Mouse (Mus musculus) neural tube, embryonic 12.5 days (tissue): ENCODE data around the gene Hsf5. TPM values are rescaled to one million over a fixed set of nuclear protein-coding genes. Genes with fewer than 3 reads are reported as not detected.

Experiments
- ATAC-seq: fragments of 200-750 bp; cut with Nextera tagmentation; 2 replicates; pipeline ENCODE4 v1.8.0; 2017; ENCODE audit warnings: low read depth, mild to moderate bottlenecking, moderate TSS enrichment, moderate library complexity; ENCODE audit not compliant: low FRiP score
- H3K27ac ChIP-seq: fragments of 300-500 bp; sonication (generic); 2 replicates; pipeline ENCODE4 v1.5.1; 2016
- H3K27me3 ChIP-seq: fragments of 300-500 bp; sonication (generic); replicated peaks from 2 replicates; pipeline ENCODE4 v1.6.1; 2016; ENCODE audit warnings: mild to moderate bottlenecking
- H3K36me3 ChIP-seq: fragments of 300-500 bp; sonication (generic); 2 replicates; pipeline ENCODE4 v1.6.1; 2016; ENCODE audit warnings: mild to moderate bottlenecking
- H3K4me1 ChIP-seq: fragments of 300-500 bp; sonication (generic); 2 replicates; pipeline ENCODE4 v1.6.1; 2016
- H3K4me2 ChIP-seq: fragments of 300-500 bp; sonication (generic); replicated peaks from 2 replicates; pipeline ENCODE4 v1.6.1; 2016; ENCODE audit warnings: mild to moderate bottlenecking
- H3K4me3 ChIP-seq: fragments of 300-500 bp; sonication (generic); 2 replicates; pipeline ENCODE4 v1.5.1; 2016
- H3K9ac ChIP-seq: fragments of 300-500 bp; sonication (generic); 2 replicates; pipeline ENCODE4 v1.6.1; 2016; ENCODE audit warnings: mild to moderate bottlenecking
- H3K9me3 ChIP-seq: fragments of 300-500 bp; sonication (generic); 2 replicates; pipeline ENCODE4 v1.6.1; 2016; ENCODE audit warnings: mild to moderate bottlenecking
- WGBS: fragments of 180-500 bp; shearing (Covaris S2); methylation state at CpG from one replicate; pipeline ENCODE4 v1.1.7; 2016; 5-methylcytosine and 5-hydroxymethylcytosine counted together
- polyA plus RNA-seq: library from polyadenylated mRNA; unstranded; fragments of >200 nt; fragmentation: Nextera tagmentation; extraction: Ambion mirVana; gene quantifications from 2 replicates; pipeline ENCODE4 v1.2.1, GENCODE M21; 2016

Gene Hsf5
- polyA plus RNA-seq, 1 experiment from 2014 or later, result 0.49 TPM

DNA sequence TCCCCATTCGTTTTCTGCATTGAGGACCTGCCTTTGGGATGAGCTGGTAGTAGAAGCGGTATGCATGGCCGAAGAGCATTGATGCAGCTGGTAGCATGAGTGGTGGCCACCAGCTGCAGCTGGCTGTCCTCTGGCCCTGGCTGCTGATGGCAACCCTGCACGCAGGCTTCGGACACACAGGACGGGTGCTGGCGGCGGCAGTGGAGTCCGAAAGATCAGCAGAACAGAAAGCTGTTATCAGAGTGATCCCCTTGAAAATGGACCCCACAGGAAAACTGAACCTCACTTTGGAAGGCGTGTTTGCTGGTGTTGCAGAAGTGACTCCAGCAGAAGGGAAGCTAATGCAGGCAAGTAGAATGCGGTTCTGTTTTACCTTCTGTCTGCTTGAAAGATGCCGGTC is 47.6 kb downstream of the Hsf5 start:
- 81% methylated on average over 12 of the region's 12 CpGs for WGBS
- no peaks in the 10 kb centered on the region for H3K9me3 ChIP-seq
- H3K36me3 ChIP-seq, result no peaks in the 10 kb centered on the region
- no peak overlapping the region for H3K4me2 ChIP-seq
- no peak overlapping the region for H3K27ac ChIP-seq
- H3K9ac ChIP-seq, result no peak overlapping the region
- H3K27me3 ChIP-seq, result peaks cover 17% of the 10 kb centered on the region; the same call in 1 of the 2 replicates
- ATAC-seq, result no peak
- H3K4me3 ChIP-seq, result no peak overlapping the region
- H3K4me1 ChIP-seq, result no peaks in the 10 kb centered on the region; the same call in 1 of the 2 replicates

DNA sequence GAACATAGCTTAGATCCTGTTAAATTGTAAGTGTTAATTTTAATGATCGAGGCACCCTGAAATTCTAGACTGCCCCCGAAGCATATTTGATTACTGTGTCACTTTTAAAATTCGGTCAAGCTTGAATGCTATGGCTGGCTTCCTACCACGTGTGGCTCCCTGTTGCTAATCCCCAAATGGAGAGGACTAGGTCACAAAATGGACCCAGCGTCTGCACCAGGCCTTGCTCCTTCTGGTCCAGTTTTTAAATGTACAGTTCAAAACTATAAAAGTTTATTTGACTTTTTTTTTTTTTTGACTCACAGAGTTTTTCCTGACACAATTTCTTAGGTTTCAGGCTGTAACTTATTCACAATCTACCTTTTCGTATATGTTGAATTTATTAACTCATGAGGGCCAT is 48.3 kb downstream of the Hsf5 start:
- Histone ChIP-seq H3K4me2 (no peak overlapping the region), H3K27me3 (peaks cover 17% of the 10 kb centered on the region; the same call in 1 of the 2 replicates), H3K9me3 (no peaks in the 10 kb centered on the region), H3K27ac (no peak overlapping the region), H3K4me1 (no peaks in the 10 kb centered on the region; the same call in 1 of the 2 replicates), H3K4me3 (no peak overlapping the region), H3K36me3 (no peaks in the 10 kb centered on the region), H3K9ac (no peak overlapping the region)
- ATAC-seq, result no peak
- WGBS, result 81% methylated on average over 6 of the region's 6 CpGs

GRCm38 (mm10) chr11:87665658-87666057 is 48.7 kb downstream of the Hsf5 start:
- ATAC-seq, result no peak
- H3K4me2 ChIP-seq, result no peak overlapping the region
- H3K9me3 ChIP-seq, result no peaks in the 10 kb centered on the region
- no peak overlapping the region for H3K9ac ChIP-seq
- peaks cover 17% of the 10 kb centered on the region; the same call in 1 of the 2 replicates for H3K27me3 ChIP-seq
- H3K4me3 ChIP-seq, result no peak overlapping the region
- H3K27ac ChIP-seq, result no peak overlapping the region
- H3K4me1 ChIP-seq, result no peaks in the 10 kb centered on the region; the same call in 1 of the 2 replicates
- WGBS, result 81% methylated on average over 2 of the region's 2 CpGs
- no peaks in the 10 kb centered on the region for H3K36me3 ChIP-seq

GRCm38 (mm10) chr11:87666256-87667035 is 49.5 kb downstream of the Hsf5 start:
- ATAC-seq, result no peak
- H3K4me2 ChIP-seq, result no peak overlapping the region
- 82% methylated on average over 12 of the region's 12 CpGs for WGBS

DNA sequence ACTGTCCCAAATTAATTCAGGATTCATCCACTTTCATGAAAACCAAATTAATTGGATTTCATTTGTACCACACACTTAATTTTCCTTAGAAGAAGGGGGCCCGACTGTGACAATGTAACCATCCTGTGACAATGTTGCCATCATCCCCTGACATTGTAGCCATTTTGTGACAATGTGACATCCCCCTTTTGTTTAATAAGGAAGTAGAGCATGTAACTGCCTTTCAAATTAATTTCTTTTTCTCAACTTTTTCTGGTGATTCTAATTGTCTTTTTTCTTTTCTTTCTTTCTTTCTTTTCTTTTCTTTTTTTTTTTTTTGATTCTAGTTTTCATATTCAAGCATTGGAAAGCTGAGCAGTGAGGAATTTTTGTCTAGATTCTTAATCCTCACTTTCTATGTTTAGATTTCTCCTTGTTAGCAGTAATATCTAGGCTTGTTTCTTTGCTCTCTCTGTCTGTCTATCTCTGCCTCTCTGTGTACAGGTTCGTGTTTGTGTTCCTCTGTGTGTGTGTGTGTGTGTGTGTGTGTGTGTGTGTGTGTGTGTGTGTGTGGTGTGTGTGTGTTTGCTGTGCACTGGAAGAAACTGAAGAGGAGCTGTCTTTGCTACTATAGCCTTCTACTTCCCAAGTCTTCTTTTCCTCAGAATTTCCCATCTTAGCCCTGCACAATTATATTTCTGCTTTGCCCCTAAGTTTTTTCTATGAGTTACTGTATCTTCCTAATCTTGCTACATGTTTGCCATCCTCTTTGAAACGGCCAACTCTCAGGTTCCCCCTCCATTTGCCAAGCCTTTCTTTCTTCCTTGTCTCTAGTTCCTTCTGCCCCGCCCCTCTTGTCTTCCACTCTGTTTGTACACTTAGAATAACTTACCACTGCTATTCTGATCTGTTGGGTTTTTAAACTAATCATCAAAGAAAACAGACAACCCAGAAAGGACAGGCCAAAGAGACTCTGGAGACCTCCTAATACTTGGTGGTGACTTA is 50.4 kb downstream of the Hsf5 start:
- H3K4me2 ChIP-seq, result no peak overlapping the region
- H3K27ac ChIP-seq, result no peak overlapping the region
- H3K4me3 ChIP-seq, result no peak overlapping the region
- peaks cover 17% of the 10 kb centered on the region; the same call in 1 of the 2 replicates for H3K27me3 ChIP-seq
- no peak for ATAC-seq
- no peaks in the 10 kb centered on the region; the same call in 1 of the 2 replicates for H3K4me1 ChIP-seq
- no peaks in the 10 kb centered on the region for H3K9me3 ChIP-seq
- H3K9ac ChIP-seq, result no peak overlapping the region
- 68% methylated on average over 4 of the region's 4 CpGs for WGBS
- H3K36me3 ChIP-seq, result no peaks in the 10 kb centered on the region

More at GRCm38 (mm10) chr11:87666256-87667035, 49.5 kb downstream of the Hsf5 start:
- Histone ChIP-seq H3K4me1 (no peaks in the 10 kb centered on the region; the same call in 1 of the 2 replicates), H3K27me3 (peaks cover 17% of the 10 kb centered on the region; the same call in 1 of the 2 replicates), H3K9me3 (no peaks in the 10 kb centered on the region), H3K27ac (no peak overlapping the region), H3K9ac (no peak overlapping the region), H3K4me3 (no peak overlapping the region), H3K36me3 (no peaks in the 10 kb centered on the region)

DNA sequence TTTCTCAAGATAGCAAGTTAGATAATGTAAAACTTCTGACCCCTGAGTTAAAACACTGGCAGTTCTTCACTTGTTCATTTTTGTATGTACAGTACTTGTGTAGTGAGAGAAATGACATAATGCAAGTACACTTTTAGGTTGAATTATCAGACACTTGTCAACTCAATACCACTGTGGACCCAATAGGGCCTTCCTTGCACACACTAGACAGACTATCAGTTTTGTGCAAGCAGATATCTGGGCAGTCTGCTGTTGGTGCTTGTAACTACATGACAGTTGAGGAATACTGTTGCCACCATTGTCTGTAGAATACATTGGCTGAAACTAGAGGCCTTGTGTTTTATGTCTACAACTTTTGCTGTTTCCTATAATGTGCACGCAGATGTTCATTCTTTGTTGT is 56.3 kb downstream of the Hsf5 start:
- Histone ChIP-seq H3K27ac (no peak overlapping the region), H3K4me3 (no peak overlapping the region), H3K9me3 (no peaks in the 10 kb centered on the region), H3K27me3 (no peaks in the 10 kb centered on the region), H3K4me2 (no peak overlapping the region), H3K9ac (no peak overlapping the region), H3K4me1 (no peaks in the 10 kb centered on the region), H3K36me3 (no peaks in the 10 kb centered on the region)
- 96% methylated on average over 1 of the region's 1 CpGs for WGBS
- no peak for ATAC-seq

DNA sequence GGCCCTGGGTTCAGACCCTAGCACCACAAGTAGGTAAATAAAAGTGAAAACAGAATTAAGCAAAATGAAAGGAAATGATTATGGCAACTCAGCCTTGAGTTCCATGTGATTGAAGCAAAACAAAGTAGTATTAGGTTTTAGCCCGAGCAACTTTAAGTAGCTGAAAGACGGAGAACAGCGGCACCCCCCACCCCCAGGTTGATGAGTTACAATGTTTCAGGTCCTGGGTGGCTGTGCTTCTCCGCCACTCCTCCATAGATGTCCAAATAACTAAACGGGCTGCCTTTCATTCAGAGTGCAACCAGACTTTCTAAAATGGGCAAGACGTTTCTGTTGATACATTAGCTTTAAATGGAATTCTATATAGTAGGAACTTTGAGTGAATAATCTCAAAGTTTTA is 58.6 kb downstream of the Hsf5 start:
- Histone ChIP-seq H3K4me3 (no peak overlapping the region), H3K4me2 (no peak overlapping the region), H3K9ac (no peak overlapping the region), H3K36me3 (no peaks in the 10 kb centered on the region), H3K27ac (no peak overlapping the region), H3K27me3 (no peaks in the 10 kb centered on the region), H3K4me1 (no peaks in the 10 kb centered on the region), H3K9me3 (no peaks in the 10 kb centered on the region)
- 93% methylated on average over 6 of the region's 6 CpGs for WGBS
- no peak for ATAC-seq

DNA sequence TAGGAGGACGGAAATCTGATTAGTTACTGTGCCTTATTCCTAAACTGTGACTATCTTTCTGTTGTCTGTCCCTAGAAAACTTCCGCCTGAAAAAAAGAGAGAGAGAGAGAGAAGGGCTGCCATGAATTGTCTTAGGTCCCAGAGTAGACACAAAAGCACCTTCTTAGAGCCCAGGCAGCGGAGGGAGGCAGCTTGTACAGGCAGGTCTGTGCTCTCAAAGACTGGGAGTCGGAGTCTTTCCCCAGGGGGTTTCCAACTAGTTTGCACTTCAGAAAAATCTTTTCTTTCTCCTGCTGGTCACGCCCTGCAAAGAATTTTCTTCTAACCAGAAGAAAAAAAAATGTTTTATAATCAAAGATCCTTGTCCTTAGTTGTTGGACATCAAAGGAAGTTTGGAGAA is 60.8 kb downstream of the Hsf5 start:
- H3K27ac ChIP-seq, result no peak overlapping the region
- no peaks in the 10 kb centered on the region for H3K4me1 ChIP-seq
- 43% methylated on average over 5 of the region's 5 CpGs for WGBS
- no peaks in the 10 kb centered on the region for H3K9me3 ChIP-seq
- ATAC-seq, result no peak
- H3K9ac ChIP-seq, result no peak overlapping the region
- no peaks in the 10 kb centered on the region for H3K36me3 ChIP-seq
- no peak overlapping the region for H3K4me3 ChIP-seq
- no peaks in the 10 kb centered on the region for H3K27me3 ChIP-seq
- H3K4me2 ChIP-seq, result no peak overlapping the region

- Histone ChIP-seq H3K9ac (no peak overlapping the region), H3K9me3 (no peaks in the 10 kb centered on the region), H3K4me1 (no peaks in the 10 kb centered on the region), H3K27me3 (no peaks in the 10 kb centered on the region), H3K27ac (no peak overlapping the region), H3K36me3 (no peaks in the 10 kb centered on the region), H3K4me3 (no peak overlapping the region), H3K4me2 (no peak overlapping the region)
- no peak for ATAC-seq
- 79% methylated on average over 4 of the region's 4 CpGs for WGBS
Measured at GRCm38 (mm10) chr11:87678545-87678944, 61.6 kb downstream of the Hsf5 start.

DNA sequence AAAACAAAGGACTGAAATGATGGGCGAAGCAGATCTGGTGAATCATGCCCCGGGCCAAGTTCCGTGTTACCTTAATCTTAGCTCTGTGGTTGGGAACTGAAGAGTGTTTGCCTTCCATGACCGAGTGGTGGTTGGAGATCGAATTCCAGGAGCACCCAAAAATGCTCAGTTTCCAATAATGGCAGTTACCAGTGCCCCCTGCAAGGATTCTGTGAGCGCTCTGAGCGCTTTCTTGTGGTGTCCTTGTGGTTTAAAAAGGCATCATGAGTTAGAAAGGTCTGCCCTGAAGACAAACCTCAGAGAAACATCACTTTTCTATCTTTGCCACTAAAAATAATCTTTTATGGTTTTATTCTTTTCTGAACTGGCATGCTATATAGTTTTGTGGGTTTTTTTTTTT is 62.0 kb downstream of the Hsf5 start:
- ATAC-seq, result no peak
- H3K9ac ChIP-seq, result no peak overlapping the region
- H3K36me3 ChIP-seq, result no peaks in the 10 kb centered on the region
- H3K4me3 ChIP-seq, result no peak overlapping the region
- 91% methylated on average over 7 of the region's 7 CpGs for WGBS
- no peaks in the 10 kb centered on the region for H3K9me3 ChIP-seq
- no peaks in the 10 kb centered on the region for H3K4me1 ChIP-seq
- H3K27me3 ChIP-seq, result no peaks in the 10 kb centered on the region
- no peak overlapping the region for H3K27ac ChIP-seq
- no peak overlapping the region for H3K4me2 ChIP-seq

DNA sequence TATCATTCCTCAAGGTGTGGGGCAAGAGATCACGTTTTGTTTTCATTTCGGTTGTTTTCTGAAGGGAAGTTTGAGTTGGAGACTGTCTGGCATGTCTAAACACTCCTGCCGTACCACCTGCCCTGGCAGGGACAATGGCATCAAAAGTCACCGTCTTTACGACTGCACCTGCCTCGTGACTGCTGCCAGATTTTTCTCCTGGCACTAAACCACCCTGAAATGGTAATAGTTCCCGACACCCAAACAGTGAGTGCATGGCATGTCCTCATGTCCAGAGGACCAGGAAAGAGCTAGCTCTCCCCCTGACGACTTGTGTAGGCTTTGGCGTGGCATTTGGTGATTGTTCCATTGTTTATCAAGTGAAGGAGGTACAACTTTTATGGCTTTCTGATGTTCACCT is 63.8 kb downstream of the Hsf5 start:
- 84% methylated on average over 9 of the region's 9 CpGs for WGBS
- H3K9ac ChIP-seq, result no peak overlapping the region
- no peaks in the 10 kb centered on the region for H3K27me3 ChIP-seq
- no peaks in the 10 kb centered on the region for H3K9me3 ChIP-seq
- H3K27ac ChIP-seq, result no peak overlapping the region
- H3K4me2 ChIP-seq, result no peak overlapping the region
- no peaks in the 10 kb centered on the region for H3K36me3 ChIP-seq
- no peak overlapping the region for H3K4me3 ChIP-seq
- ATAC-seq, result no peak
- H3K4me1 ChIP-seq, result no peaks in the 10 kb centered on the region

GRCm38 (mm10) chr11:87682096-87682495 is 65.1 kb downstream of the Hsf5 start:
- no peak overlapping the region for H3K9ac ChIP-seq
- no peak for ATAC-seq
- 67% methylated on average over 12 of the region's 12 CpGs for WGBS
- H3K4me2 ChIP-seq, result no peak overlapping the region
- H3K4me1 ChIP-seq, result no peaks in the 10 kb centered on the region
- H3K27me3 ChIP-seq, result no peaks in the 10 kb centered on the region
- H3K36me3 ChIP-seq, result no peaks in the 10 kb centered on the region
- no peaks in the 10 kb centered on the region for H3K9me3 ChIP-seq
- no peak overlapping the region for H3K4me3 ChIP-seq
- no peak overlapping the region for H3K27ac ChIP-seq
